Mouse (Mus musculus) ES-E14 (cell line): Measurements from ENCODE around the gene Dyrk2. TPM values are rescaled to one million over a fixed set of nuclear protein-coding genes. Genes with fewer than 3 reads are reported as not detected.

Experiments
- DNase-seq: peaks from one replicate; pipeline ENCODE4 v3.0.0-alpha.2; 2013; ENCODE audit warnings: low read depth, low spot score
- H3K27ac ChIP-seq: 2 replicates; pipeline ENCODE4 v1.5.1; 2012; ENCODE audit warnings: low read depth, mild to moderate bottlenecking, low read length, moderate library complexity, mixed read lengths; ENCODE audit not compliant: poor library complexity, insufficient read depth, severe bottlenecking
- H3K36me3 ChIP-seq: 2 replicates; pipeline ENCODE4 v1.6.1; 2012; ENCODE audit warnings: mild to moderate bottlenecking, low read length, moderate library complexity, mixed read lengths; ENCODE audit not compliant: control insufficient read depth, poor library complexity, insufficient read depth, severe bottlenecking
- H3K4me1 ChIP-seq, 2 experiments: fragments of 150-350 bp in 1 of 2; sonication (generic) in 1 of 2; 2 replicates each; pipeline ENCODE4 v1.6.1; 2012; ENCODE audit warnings: low read length in 2 of 2, mild to moderate bottlenecking in 1 of 2, mixed read lengths in 1 of 2; ENCODE audit not compliant: control insufficient read depth in 2 of 2, insufficient read depth in 2 of 2, poor library complexity in 1 of 2
- H3K4me3 ChIP-seq, 2 experiments: fragments of 150-350 bp in 1 of 2; sonication (generic) in 1 of 2; 2 replicates each; pipeline ENCODE4 v1.5.1; 2012; ENCODE audit warnings: low read length in 2 of 2, low read depth in 1 of 2, mild to moderate bottlenecking in 1 of 2, mixed read lengths in 1 of 2; ENCODE audit not compliant: insufficient read depth in 1 of 2, poor library complexity in 1 of 2, severe bottlenecking in 1 of 2
- H3K9ac ChIP-seq: 2 replicates; pipeline ENCODE4 v1.6.1; 2012; ENCODE audit warnings: low read depth, mild to moderate bottlenecking, low read length, mixed read lengths; ENCODE audit not compliant: poor library complexity, insufficient read depth, severe bottlenecking
- H3K9me3 ChIP-seq: fragments of 150-350 bp; sonication (generic); 2 replicates; pipeline ENCODE4 v1.6.1; 2012; ENCODE audit warnings: low read depth, mild to moderate bottlenecking, low read length; ENCODE audit not compliant: control insufficient read depth, insufficient read depth
- CHD2 ChIP-seq: IDR thresholded peaks from 2 replicates; pipeline ENCODE4 v1.6.1; 2014; ENCODE audit warnings: mild to moderate bottlenecking, low read depth, low read length, inconsistent platforms
- HCFC1 ChIP-seq: IDR thresholded peaks from 2 replicates; pipeline ENCODE4 v1.6.1; 2012; ENCODE audit warnings: low read length, inconsistent platforms, borderline replicate concordance; ENCODE audit not compliant: insufficient read depth
- MAFK ChIP-seq: IDR thresholded peaks from 2 replicates; pipeline ENCODE4 v1.6.1; 2014; ENCODE audit warnings: mild to moderate bottlenecking, low read depth, low read length, inconsistent platforms; ENCODE audit not compliant: insufficient read depth
- ZC3H11A ChIP-seq: IDR thresholded peaks from 2 replicates; pipeline ENCODE4 v1.6.1; 2012; ENCODE audit warnings: low read depth, mild to moderate bottlenecking, inconsistent platforms, low read length, borderline replicate concordance
- ZNF384 ChIP-seq: IDR thresholded peaks from 2 replicates; pipeline ENCODE4 v1.6.1; 2012; ENCODE audit warnings: low read depth, low read length, inconsistent platforms
- in situ Hi-C, 2 experiments: fragments of 600-800 bp; cut with MboI; formaldehyde crosslinking; loops; one replicate each; pipeline ENCODE4 v1.15.1; 2025; ENCODE audit warnings: low sequenced_read_pairs in 2 of 2, inconsistent platforms in 1 of 2; ENCODE audit not compliant: unreplicated experiment in 2 of 2
- total RNA-seq: library from RNA; depleted of rRNA; stranded (reverse); fragments of 300-350 nt; gene quantifications from 2 replicates; pipeline ENCODE4 v1.2.3, GENCODE M21; 2012; rRNA removed

Dyrk2 gene
- 12.1 and 14.4 TPM in 2 replicates for total RNA-seq

- peak within 1 kb of the TSS; percentile 41 for H3K9ac ChIP-seq
- in situ Hi-C loops = no loop called here
- no peaks in the 10 kb centered on the region; the same call in 1 of the 2 replicates for H3K36me3 ChIP-seq
- H3K27ac ChIP-seq = no peak within 1 kb of the TSS
- peaks cover 1 to 6% of the 10 kb centered on the region in 2 experiments; a peak in 1 of 4 replicates for H3K4me1 ChIP-seq
- TF ChIP-seq ZC3H11A = no peak
- no peak for TF ChIP-seq HCFC1
- no peak for TF ChIP-seq MAFK
- TF ChIP-seq CHD2 = no peak
- TF ChIP-seq ZNF384 = no peak
- no peaks in the 10 kb centered on the region for H3K9me3 ChIP-seq
- H3K4me3 ChIP-seq = peak within 1 kb of the TSS; percentile 84 to 93
- peak; percentile 16 for DNase-seq
Observed at GRCm38 (mm10) chr10:118870201-118870980, at the start of gene Dyrk2. Gene Dyrk2 (minus strand): TSS chr10:118870209.

GRCm38 (mm10) chr10:118902625-118903024 is 32.6 kb upstream of the Dyrk2 start:
- Histone ChIP-seq H3K4me3 (no peak overlapping the region), H3K4me1 (no peaks in the 10 kb centered on the region), H3K9ac (no peak overlapping the region), H3K27ac (no peak overlapping the region; the same call in 1 of the 2 replicates), H3K36me3 (no peaks in the 10 kb centered on the region), H3K9me3 (no peaks in the 10 kb centered on the region)
- in situ Hi-C loops = no loop called here
- DNase-seq = no peak
- no peak for TF ChIP-seq ZNF384
- TF ChIP-seq MAFK = no peak
- no peak for TF ChIP-seq HCFC1
- TF ChIP-seq ZC3H11A = no peak
- TF ChIP-seq CHD2 = no peak

- Histone ChIP-seq H3K36me3 (no peaks in the 10 kb centered on the region), H3K9me3 (no peaks in the 10 kb centered on the region), H3K4me1 (no peaks in the 10 kb centered on the region), H3K27ac (no peak overlapping the region), H3K9ac (no peak overlapping the region), H3K4me3 (no peak overlapping the region)
- TF ChIP-seq MAFK = no peak
- no peak for TF ChIP-seq ZNF384
- TF ChIP-seq ZC3H11A = no peak
- TF ChIP-seq CHD2 = no peak
- TF ChIP-seq HCFC1 = no peak
- DNase-seq = no peak
- in situ Hi-C loops = no loop called here
Observed at GRCm38 (mm10) chr10:118893645-118894044, 23.6 kb upstream of the Dyrk2 start.

- in situ Hi-C loops = no loop called here
Observed at GRCm38 (mm10) chr10:118884126-118884525, 14.1 kb upstream of the Dyrk2 start.

GRCm38 (mm10) chr10:118883317-118883716 is 13.3 kb upstream of the Dyrk2 start:
- H3K9ac ChIP-seq = no peak overlapping the region
- no peak overlapping the region for H3K27ac ChIP-seq
- no peaks in the 10 kb centered on the region for H3K36me3 ChIP-seq
- TF ChIP-seq CHD2 = no peak
- TF ChIP-seq MAFK = no peak
- no peak for TF ChIP-seq ZC3H11A
- no peak for TF ChIP-seq ZNF384
- TF ChIP-seq HCFC1 = no peak
- in situ Hi-C loops = no loop called here
- H3K9me3 ChIP-seq = no peaks in the 10 kb centered on the region
- no peak overlapping the region for H3K4me3 ChIP-seq
- no peak for DNase-seq
- no peaks in the 10 kb centered on the region for H3K4me1 ChIP-seq

More at GRCm38 (mm10) chr10:118884126-118884525, 14.1 kb upstream of the Dyrk2 start:
- DNase-seq = no peak
- Histone ChIP-seq H3K36me3 (no peaks in the 10 kb centered on the region), H3K27ac (no peak overlapping the region), H3K4me3 (no peak overlapping the region), H3K9me3 (no peaks in the 10 kb centered on the region), H3K9ac (no peak overlapping the region), H3K4me1 (no peaks in the 10 kb centered on the region)
- no peak for TF ChIP-seq CHD2
- TF ChIP-seq HCFC1 = no peak
